Mouse (Mus musculus) cerebellum, adult 2 months (tissue): ENCODE measurements around the gene Zbtb17. TPM values are rescaled to one million over a fixed set of nuclear protein-coding genes. Genes with fewer than 3 reads are reported as not detected.

Experiments used
- DNase-seq, 2 experiments: peaks; one replicate each; pipeline ENCODE4 v3.0.0; 2021
- H3K27ac ChIP-seq: fragments of 200-500 bp; 2 replicates; pipeline ENCODE4 v1.5.1; 2012; ENCODE audit warnings: low read length, control low read depth, inconsistent platforms; ENCODE audit not compliant: insufficient read depth
- H3K27me3 ChIP-seq: fragments of 200-500 bp; 2 replicates; pipeline ENCODE4 v1.6.1; 2012; ENCODE audit warnings: inconsistent platforms, mild to moderate bottlenecking, low read length, moderate library complexity; ENCODE audit not compliant: control insufficient read depth, insufficient read depth
- H3K4me1 ChIP-seq: fragments of 200-500 bp; 2 replicates; pipeline ENCODE4 v1.6.1; 2011; ENCODE audit warnings: low read length; ENCODE audit not compliant: control insufficient read depth, insufficient read depth
- H3K4me3 ChIP-seq: fragments of 200-500 bp; replicated peaks from 2 replicates; pipeline ENCODE3; 2011; ENCODE audit warnings: mild to moderate bottlenecking, low read depth, low read length, control low read depth; ENCODE audit not compliant: insufficient read depth
- CTCF ChIP-seq: fragments of 200-500 bp; IDR thresholded peaks from 2 replicates; pipeline ENCODE4 v1.5.1; 2011; ENCODE audit warnings: low read depth, mild to moderate bottlenecking, control low read depth, low read length, moderate library complexity, borderline replicate concordance; ENCODE audit not compliant: insufficient read depth
- POLR2A ChIP-seq: fragments of 200-500 bp; IDR thresholded peaks from 2 replicates; pipeline ENCODE4 v1.6.1; 2011; ENCODE audit warnings: low read length, control low read depth, borderline replicate concordance; ENCODE audit not compliant: insufficient read depth
- WGBS: fragments of 180-500 bp; shearing (Covaris S2); methylation state at CpG from one replicate; pipeline ENCODE4 v1.1.7; 2018; 5-methylcytosine and 5-hydroxymethylcytosine counted together
- polyA plus RNA-seq: library from polyadenylated mRNA; depleted of rRNA; stranded (reverse); fragments of >200 nt; gene quantifications from 2 replicates; pipeline ENCODE4 v1.2.3, GENCODE M21; 2012

Zbtb17 gene
- polyA plus RNA-seq, 1 experiment = 34.7 TPM

DNA sequence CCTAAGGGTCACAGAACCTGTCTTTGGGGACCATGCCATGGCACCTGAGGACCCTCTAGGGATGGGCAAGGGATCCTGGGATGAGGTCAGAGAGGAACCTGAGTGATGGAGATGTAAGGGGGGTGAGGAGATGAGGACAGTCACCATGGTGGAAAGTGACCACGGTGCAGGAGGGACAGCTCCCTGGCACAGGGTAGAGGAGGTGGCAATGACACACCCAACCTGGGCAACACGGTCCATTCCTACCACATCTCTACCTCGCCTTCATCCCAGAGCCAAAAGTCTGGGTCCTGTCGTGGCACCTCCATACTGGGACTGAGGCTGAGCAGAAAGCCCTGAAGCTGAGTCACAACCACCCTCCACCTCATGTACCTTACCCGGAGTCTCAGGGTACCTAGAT lies 21.6 kb upstream of the Zbtb17 start:
- H3K27ac ChIP-seq = no peak overlapping the region
- no peak overlapping the region for H3K4me3 ChIP-seq
- H3K27me3 ChIP-seq = no peaks in the 10 kb centered on the region
- peaks cover 9% of the 10 kb centered on the region for H3K4me1 ChIP-seq
- no peak for TF ChIP-seq CTCF
- TF ChIP-seq POLR2A = no peak
- WGBS = 93% methylated on average over 5 of the region's 5 CpGs
- no peak for DNase-seq

- WGBS = 88% methylated on average over 5 of the region's 5 CpGs
- H3K27me3 ChIP-seq = no peaks in the 10 kb centered on the region
Measured at GRCm38 (mm10) chr4:141423288-141423687, 21.2 kb upstream of the Zbtb17 start.

DNA sequence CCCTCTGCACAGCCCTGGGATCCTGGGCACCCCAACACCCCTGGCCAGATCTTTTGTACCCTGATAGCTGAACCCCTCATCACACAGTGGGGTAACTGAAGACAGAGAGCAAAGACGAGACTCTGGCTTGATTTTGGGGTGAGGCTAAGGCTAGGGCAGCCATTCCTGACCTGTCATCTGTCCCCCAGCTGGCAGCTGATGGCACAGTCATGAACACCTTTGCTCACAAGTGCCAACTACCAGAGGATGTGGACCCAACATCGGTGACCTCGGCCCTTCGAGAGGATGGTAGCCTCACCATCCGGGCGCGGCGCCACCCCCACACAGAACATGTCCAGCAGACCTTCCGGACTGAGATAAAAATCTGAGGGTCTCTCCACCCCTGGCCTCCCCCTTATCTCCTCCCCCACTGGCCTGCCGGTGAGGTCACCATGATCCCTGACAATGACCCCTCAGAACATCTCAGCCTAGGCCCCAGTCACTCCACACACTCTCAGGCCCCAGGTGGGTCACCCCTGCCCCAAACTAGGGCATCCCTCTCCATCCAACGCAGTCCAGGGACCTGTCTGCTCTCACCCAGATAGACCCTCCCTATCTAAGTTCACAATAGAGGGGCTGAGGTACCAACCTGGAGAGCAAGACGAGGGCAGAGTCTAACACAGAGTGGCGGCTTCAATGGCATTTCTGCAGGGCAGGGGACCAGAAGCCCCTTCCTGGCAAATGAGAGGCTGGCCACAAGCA lies 20.6 kb upstream of the Zbtb17 start:
- no peak for DNase-seq
- TF ChIP-seq POLR2A (no peak), CTCF (no peak)
- 95% methylated on average over 13 of the region's 13 CpGs for WGBS
- Histone ChIP-seq H3K4me3 (no peak overlapping the region), H3K27me3 (no peaks in the 10 kb centered on the region), H3K27ac (no peak overlapping the region), H3K4me1 (peaks cover 9% of the 10 kb centered on the region)

More at GRCm38 (mm10) chr4:141423288-141423687, 21.2 kb upstream of the Zbtb17 start:
- TF ChIP-seq CTCF (no peak), POLR2A (no peak)
- peaks cover 9% of the 10 kb centered on the region for H3K4me1 ChIP-seq
- no peak overlapping the region for H3K4me3 ChIP-seq
- no peak overlapping the region for H3K27ac ChIP-seq
- DNase-seq = no peak

GRCm38 (mm10) chr4:141425484-141426479 lies 18.7 kb upstream of the Zbtb17 start:
- Histone ChIP-seq H3K4me3 (peak overlapping the region; percentile 62), H3K27me3 (no peaks in the 10 kb centered on the region), H3K4me1 (peaks cover 9% of the 10 kb centered on the region), H3K27ac (no peak overlapping the region)
- TF ChIP-seq POLR2A (no peak), CTCF (no peak)
- WGBS = 4% methylated on average over 36 of the region's 36 CpGs
- peak; percentile 51 to 61 for DNase-seq

- TF ChIP-seq CTCF (no peak), POLR2A (no peak)
- Histone ChIP-seq H3K4me1 (no peaks in the 10 kb centered on the region), H3K27ac (no peak overlapping the region), H3K4me3 (no peak overlapping the region), H3K27me3 (no peaks in the 10 kb centered on the region)
- DNase-seq = no peak
- WGBS = 92% methylated on average over 10 of the region's 10 CpGs
Measured at GRCm38 (mm10) chr4:141426796-141427745, 17.4 kb upstream of the Zbtb17 start.

DNA sequence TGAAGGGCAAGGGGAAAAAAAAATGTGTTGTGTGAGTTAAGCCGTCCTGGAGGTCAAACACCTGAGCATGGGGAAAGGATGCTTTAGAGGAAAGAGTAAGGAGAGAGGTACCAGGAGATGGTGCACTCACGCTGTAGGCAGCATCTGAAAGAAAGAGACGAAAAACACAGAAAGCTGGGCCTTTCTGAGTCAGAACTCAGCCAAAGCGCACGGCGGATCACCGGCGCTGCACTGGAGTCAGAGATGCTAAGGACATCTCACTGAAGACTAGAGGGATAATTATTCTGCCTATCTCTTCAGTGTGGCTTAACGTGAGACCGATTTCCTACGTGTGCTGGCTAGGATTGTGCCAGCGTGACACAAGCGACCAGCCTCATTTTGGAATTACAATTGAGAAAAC lies 16.5 kb upstream of the Zbtb17 start:
- DNase-seq = no peak
- Histone ChIP-seq H3K4me3 (no peak overlapping the region), H3K27ac (no peak overlapping the region), H3K4me1 (0 out of 2 replicates have a peak, but pooled peaks cover under 1% of the 10 kb centered on the region), H3K27me3 (no peaks in the 10 kb centered on the region)
- TF ChIP-seq POLR2A = no peak
- no peak for TF ChIP-seq CTCF
- 94% methylated on average over 13 of the region's 13 CpGs for WGBS

GRCm38 (mm10) chr4:141429381-141429780 lies 15.1 kb upstream of the Zbtb17 start:
- H3K27me3 ChIP-seq = no peaks in the 10 kb centered on the region
- no peak overlapping the region for H3K27ac ChIP-seq
- 63% methylated on average over 6 of the region's 6 CpGs for WGBS
- TF ChIP-seq POLR2A (no peak), CTCF (no peak)
- no peak overlapping the region for H3K4me3 ChIP-seq
- DNase-seq = no peak
- H3K4me1 ChIP-seq = peaks cover 5% of the 10 kb centered on the region; the same call in 1 of the 2 replicates
